Mouse (Mus musculus) monocyte, adult 5-6 weeks (primary cell): ENCODE data around the gene Cd151. TPM values are rescaled to one million over a fixed set of nuclear protein-coding genes. Genes with fewer than 3 reads are reported as not detected.

ENCODE experiments used
- ATAC-seq: fragments of 153-309, 156-312 bp; replicated peaks from 2 replicates; pipeline ENCODE4 v1.8.0; 2017; ENCODE audit warnings: mild to moderate bottlenecking; ENCODE audit not compliant: low TSS enrichment, insufficient number of reproducible peaks, severe bottlenecking, poor library complexity, low FRiP score
- total RNA-seq: library from RNA; stranded (forward); fragments of 200-1000, 200-491, 200-594 nt; gene quantifications from 3 replicates; pipeline ENCODE4 v1.2.3, GENCODE M21; 2017

Gene Cd151
- total RNA-seq, result 17.8 to 40.8 TPM (median 20.7 TPM) in 3 replicates

- peak; percentile 28 for ATAC-seq
Observed at GRCm38 (mm10) chr7:141467230-141468030, at the start of gene Cd151. Cd151 (plus strand) TSS chr7:141467392.

- no peak for ATAC-seq
Observed at GRCm38 (mm10) chr7:141417731-141418681, 49.2 kb upstream of the Cd151 start.

GRCm38 (mm10) chr7:141418970-141419369 is 48.2 kb upstream of the Cd151 start:
- ATAC-seq, result no peak

- ATAC-seq, result no peak
Observed at GRCm38 (mm10) chr7:141420030-141420702, 47.0 kb upstream of the Cd151 start.

- ATAC-seq, result no peak
Observed at GRCm38 (mm10) chr7:141423811-141424210, 43.4 kb upstream of the Cd151 start.

GRCm38 (mm10) chr7:141426948-141427730 is 40.1 kb upstream of the Cd151 start:
- ATAC-seq, result no peak

GRCm38 (mm10) chr7:141428701-141429100 is 38.5 kb upstream of the Cd151 start:
- ATAC-seq, result no peak

- ATAC-seq, result no peak
Observed at GRCm38 (mm10) chr7:141429310-141429709, 37.9 kb upstream of the Cd151 start, which contains the start of gene Cend1. Cend1 (minus strand) TSS chr7:141429491.

GRCm38 (mm10) chr7:141429840-141430584 is 37.2 kb upstream of the Cd151 start:
- ATAC-seq, result no peak

- ATAC-seq, result no peak
Observed at GRCm38 (mm10) chr7:141430585-141431240, 36.5 kb upstream of the Cd151 start.

GRCm38 (mm10) chr7:141431434-141432185 is 35.6 kb upstream of the Cd151 start:
- no peak for ATAC-seq

GRCm38 (mm10) chr7:141432186-141432611 is 35.0 kb upstream of the Cd151 start:
- ATAC-seq, result no peak

- no peak for ATAC-seq
Observed at GRCm38 (mm10) chr7:141432741-141433516, 34.3 kb upstream of the Cd151 start.

GRCm38 (mm10) chr7:141433517-141434400 is 33.4 kb upstream of the Cd151 start:
- ATAC-seq, result no peak

GRCm38 (mm10) chr7:141434464-141434863 is 32.7 kb upstream of the Cd151 start:
- no peak for ATAC-seq
